ENCODE assay signal across 30 mouse cellular contexts in the genomic region with DNA sequence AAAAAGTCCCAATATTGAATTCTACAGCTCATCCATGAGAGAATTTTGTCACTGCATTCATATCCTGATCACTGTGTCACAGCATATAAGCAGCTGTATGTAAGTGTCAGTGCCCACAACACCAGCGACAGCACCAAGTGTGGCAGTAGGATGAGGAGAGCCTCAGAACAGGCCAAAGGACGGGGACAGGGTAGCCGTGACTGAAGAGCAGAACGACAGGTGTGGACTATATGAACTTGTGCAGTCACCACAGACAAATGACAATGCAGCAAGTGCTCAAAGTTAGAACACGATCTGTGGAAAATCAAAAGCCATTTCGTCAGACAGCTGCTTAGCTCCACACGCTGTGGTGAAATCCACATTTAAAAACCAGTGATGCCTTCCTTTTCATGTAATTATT.
DNase-seq lines count a peak whose midpoint lies in the region; ATAC-seq and TF ChIP-seq lines count a peak whose summit lies in the region.
"Had no signal": no experiment of that assay in that cellular context is flagged by ENCODE, and none has a peak within 500 bp of the region (broad histone marks: within the 10 kb centered on the region; RNA-seq: fewer than 3 reads in every experiment).

No protein-coding gene starts in this region.

- H3K9me3 ChIP-seq in hindbrain, embryonic 13.5 days: no peaks in the 10 kb centered on the region
- H3K9me3 ChIP-seq in hindbrain, embryonic 16.5 days (ENCODE audit: control insufficient read depth, low read length): no peaks in the 10 kb centered on the region
- no peaks in the 10 kb centered on the region for H3K9me3 ChIP-seq in hindbrain, embryonic 15.5 days
- no peaks in the 10 kb centered on the region for H3K9me3 ChIP-seq in hindbrain, embryonic 11.5 days (ENCODE audit: control insufficient read depth, low read length)
- no peaks in the 10 kb centered on the region for H3K9me3 ChIP-seq in limb, embryonic 14.5 days (ENCODE audit: control insufficient read depth, low read length)
- no peaks in the 10 kb centered on the region for H3K9me3 ChIP-seq in limb, embryonic 10.5 days (replicated peaks)
- H3K9me3 ChIP-seq in neural tube, embryonic 15.5 days (replicated peaks): no peaks in the 10 kb centered on the region
- H3K9me3 ChIP-seq: embryonic facial prominence, embryonic 13.5 days; embryonic facial prominence, embryonic 15.5 days; forebrain, embryonic 10.5 days; forebrain, embryonic 12.5 days had no signal

- 81% methylated on average over 7 of the region's 7 CpGs for WGBS in hindbrain, embryonic 13.5 days
- 73% methylated on average over 7 of the region's 7 CpGs for WGBS in hindbrain, embryonic 16.5 days
- WGBS in hindbrain, embryonic 15.5 days: 67% methylated on average over 7 of the region's 7 CpGs
- 92% methylated on average over 7 of the region's 7 CpGs for WGBS in hindbrain, embryonic 11.5 days
- 81% methylated on average over 7 of the region's 7 CpGs for WGBS in limb, embryonic 14.5 days
- 86% methylated on average over 7 of the region's 7 CpGs for WGBS in limb, embryonic 10.5 days
- 68% methylated on average over 7 of the region's 7 CpGs for WGBS in neural tube, embryonic 15.5 days

- no peak for TF ChIP-seq POLR2A in limb, embryonic 14.5 days (IDR thresholded peaks at IDR 0.05; ENCODE audit: borderline replicate concordance, extremely low read depth, insufficient read depth, insufficient read length)

- H3K27me3 ChIP-seq in hindbrain, embryonic 13.5 days: no peaks in the 10 kb centered on the region
- no peaks in the 10 kb centered on the region for H3K27me3 ChIP-seq in hindbrain, embryonic 16.5 days (replicated peaks; ENCODE audit: control insufficient read depth, insufficient read depth, low read length)
- H3K27me3 ChIP-seq in hindbrain, embryonic 15.5 days: no peaks in the 10 kb centered on the region
- no peaks in the 10 kb centered on the region for H3K27me3 ChIP-seq in hindbrain, embryonic 11.5 days (ENCODE audit: control insufficient read depth, insufficient read depth, low read length)
- H3K27me3 ChIP-seq in limb, embryonic 14.5 days (ENCODE audit: control insufficient read depth, insufficient read depth, low read length): no peaks in the 10 kb centered on the region
- no peaks in the 10 kb centered on the region for H3K27me3 ChIP-seq in limb, embryonic 10.5 days (ENCODE audit: low read depth, poor library complexity, severe bottlenecking)
- H3K27me3 ChIP-seq in neural tube, embryonic 15.5 days (replicated peaks): no peaks in the 10 kb centered on the region
- H3K27me3 ChIP-seq: CH12.LX; embryonic facial prominence, embryonic 13.5 days; embryonic facial prominence, embryonic 15.5 days; forebrain, embryonic 12.5 days; Patski had no signal

- no peak for ATAC-seq in hindbrain, embryonic 13.5 days (ENCODE audit: low FRiP score)
- ATAC-seq in hindbrain, embryonic 16.5 days: no peak
- ATAC-seq in hindbrain, embryonic 15.5 days (ENCODE audit: low FRiP score, low read depth): no peak
- no peak for ATAC-seq in hindbrain, embryonic 11.5 days (ENCODE audit: low FRiP score)
- peak; percentile 50; the same call in 1 of the 2 replicates for ATAC-seq in limb, embryonic 14.5 days (ENCODE audit: low FRiP score, low read depth)
- ATAC-seq in neural tube, embryonic 15.5 days (ENCODE audit: low FRiP score): no peak
- ATAC-seq: activated CD4-positive, CD25-positive, alpha-beta regulatory T cell, adult 4 months; CD4-positive, CD25-positive, alpha-beta regulatory T cell, adult 4 months; forebrain, embryonic 14.5 days; Patski had no signal

- DNase-seq in hindbrain, embryonic 11.5 days (ENCODE audit: low spot score): no peak
- no peak for DNase-seq in limb, embryonic 14.5 days (ENCODE audit: low spot score)
- no peak for DNase-seq in limb, embryonic 10.5 days (ENCODE audit: low spot score)
- no peak for DNase-seq in neural tube, embryonic 10.5 days (ENCODE audit: extremely low spot score, low spot score)
- DNase-seq: adrenal gland, adult 2 months; adrenal gland, postnatal 10 days; adrenal gland, postnatal 25 days; B cell, adult 2 months; cerebellum, adult 11 months; cerebellum, adult 18-20 months; cerebellum, adult 8-10 months; cerebellum, adult 9-11 months; cerebellum, postnatal 14 days; cerebellum, postnatal 36 days; embryo, embryonic 11 days had no signal

- H3K36me3 ChIP-seq in hindbrain, embryonic 13.5 days: no peaks in the 10 kb centered on the region
- H3K36me3 ChIP-seq in hindbrain, embryonic 16.5 days (ENCODE audit: control insufficient read depth, insufficient read depth, low read length): no peaks in the 10 kb centered on the region
- H3K36me3 ChIP-seq in hindbrain, embryonic 15.5 days: no peaks in the 10 kb centered on the region
- H3K36me3 ChIP-seq in hindbrain, embryonic 11.5 days (ENCODE audit: control insufficient read depth, insufficient read depth, low read length): no peaks in the 10 kb centered on the region
- no peaks in the 10 kb centered on the region for H3K36me3 ChIP-seq in limb, embryonic 14.5 days (ENCODE audit: control insufficient read depth, insufficient read depth, low read length)
- no peaks in the 10 kb centered on the region for H3K36me3 ChIP-seq in limb, embryonic 10.5 days
- peaks cover 2% of the 10 kb centered on the region; the same call in 1 of the 2 replicates for H3K36me3 ChIP-seq in neural tube, embryonic 15.5 days
- H3K36me3 ChIP-seq: embryonic facial prominence, embryonic 13.5 days; embryonic facial prominence, embryonic 15.5 days; forebrain, embryonic 10.5 days; forebrain, embryonic 12.5 days; G1E had no signal

- no peak overlapping the region for H3K4me2 ChIP-seq in hindbrain, embryonic 13.5 days
- H3K4me2 ChIP-seq in hindbrain, embryonic 16.5 days (ENCODE audit: low read length): no peak overlapping the region
- H3K4me2 ChIP-seq in hindbrain, embryonic 15.5 days: no peak overlapping the region
- no peak overlapping the region for H3K4me2 ChIP-seq in hindbrain, embryonic 11.5 days (replicated peaks; ENCODE audit: low read depth, low read length)
- no peak overlapping the region for H3K4me2 ChIP-seq in limb, embryonic 14.5 days (replicated peaks; ENCODE audit: low read depth, low read length, severe bottlenecking)
- no peak overlapping the region for H3K4me2 ChIP-seq in neural tube, embryonic 15.5 days
- H3K4me2 ChIP-seq: embryonic facial prominence, embryonic 13.5 days; embryonic facial prominence, embryonic 15.5 days; forebrain, embryonic 12.5 days had no signal

- no peak overlapping the region for H3K4me3 ChIP-seq in hindbrain, embryonic 13.5 days
- H3K4me3 ChIP-seq in hindbrain, embryonic 16.5 days (ENCODE audit: low read length): no peak overlapping the region
- no peak overlapping the region for H3K4me3 ChIP-seq in hindbrain, embryonic 15.5 days
- no peak overlapping the region for H3K4me3 ChIP-seq in hindbrain, embryonic 11.5 days (ENCODE audit: low read depth, low read length)
- no peak overlapping the region for H3K4me3 ChIP-seq in limb, embryonic 14.5 days (replicated peaks; ENCODE audit: low read length)
- no peak overlapping the region for H3K4me3 ChIP-seq in limb, embryonic 10.5 days
- H3K4me3 ChIP-seq in neural tube, embryonic 15.5 days (replicated peaks): no peak overlapping the region
- H3K4me3 ChIP-seq: embryonic facial prominence, embryonic 13.5 days; embryonic facial prominence, embryonic 15.5 days; erythroblast, embryonic 14.5 days; forebrain, embryonic 10.5 days; forebrain, embryonic 12.5 days had no signal

- 0 out of 2 replicates have a peak overlapping the region, but pooled peaks have one; percentile 44 for H3K27ac ChIP-seq in hindbrain, embryonic 13.5 days
- no peak overlapping the region for H3K27ac ChIP-seq in hindbrain, embryonic 16.5 days (ENCODE audit: low read depth, low read length)
- peak overlapping the region; percentile 17; the same call in 1 of the 2 replicates for H3K27ac ChIP-seq in hindbrain, embryonic 15.5 days (replicated peaks)
- no peak overlapping the region for H3K27ac ChIP-seq in hindbrain, embryonic 11.5 days (ENCODE audit: low read depth, low read length)
- H3K27ac ChIP-seq in limb, embryonic 14.5 days (replicated peaks; ENCODE audit: low read depth, low read length): no peak overlapping the region
- no peak overlapping the region for H3K27ac ChIP-seq in limb, embryonic 10.5 days
- peak overlapping the region; percentile 51; the same call in 1 of the 2 replicates for H3K27ac ChIP-seq in neural tube, embryonic 15.5 days (replicated peaks)
- H3K27ac ChIP-seq: embryonic facial prominence, embryonic 13.5 days; embryonic facial prominence, embryonic 15.5 days; forebrain, embryonic 10.5 days; forebrain, embryonic 12.5 days had no signal

- H3K9ac ChIP-seq in hindbrain, embryonic 13.5 days: no peak overlapping the region
- H3K9ac ChIP-seq in hindbrain, embryonic 16.5 days (ENCODE audit: low read depth, low read length): no peak overlapping the region
- H3K9ac ChIP-seq in hindbrain, embryonic 15.5 days: no peak overlapping the region
- H3K9ac ChIP-seq in hindbrain, embryonic 11.5 days (ENCODE audit: low read depth, low read length): no peak overlapping the region
- H3K9ac ChIP-seq in limb, embryonic 14.5 days (ENCODE audit: low read depth, low read length, severe bottlenecking): no peak overlapping the region
- no peak overlapping the region for H3K9ac ChIP-seq in neural tube, embryonic 15.5 days (replicated peaks)
- H3K9ac ChIP-seq: embryonic facial prominence, embryonic 13.5 days; embryonic facial prominence, embryonic 15.5 days; forebrain, embryonic 12.5 days had no signal

- peaks cover 14% of the 10 kb centered on the region for H3K4me1 ChIP-seq in hindbrain, embryonic 13.5 days (replicated peaks)
- peaks cover 4% of the 10 kb centered on the region for H3K4me1 ChIP-seq in hindbrain, embryonic 16.5 days (ENCODE audit: control insufficient read depth, insufficient read depth, low read depth, low read length)
- H3K4me1 ChIP-seq in hindbrain, embryonic 15.5 days (replicated peaks): peaks cover 20% of the 10 kb centered on the region
- no peaks in the 10 kb centered on the region for H3K4me1 ChIP-seq in hindbrain, embryonic 11.5 days (replicated peaks; ENCODE audit: control insufficient read depth, insufficient read depth, low read length)
- H3K4me1 ChIP-seq in limb, embryonic 14.5 days (ENCODE audit: control insufficient read depth, insufficient read depth, low read length): 0 out of 2 replicates have a peak, but pooled peaks cover 2% of the 10 kb centered on the region
- H3K4me1 ChIP-seq in limb, embryonic 10.5 days: peaks cover 14% of the 10 kb centered on the region
- peaks cover 16% of the 10 kb centered on the region; the same call in 1 of the 2 replicates for H3K4me1 ChIP-seq in neural tube, embryonic 15.5 days
- H3K4me1 ChIP-seq: embryonic facial prominence, embryonic 15.5 days; forebrain, embryonic 10.5 days had no signal

Comparison
In these comparisons a context has a peak if more than half of its experiments do, and no peak if none do; other contexts are left out.
1. H3K27ac ChIP-seq: peak in hindbrain, embryonic 13.5 days (single experiment), hindbrain, embryonic 15.5 days (single experiment) and neural tube, embryonic 15.5 days (single experiment); none in hindbrain, embryonic 16.5 days (single experiment), hindbrain, embryonic 11.5 days (single experiment), limb, embryonic 14.5 days (single experiment) and limb, embryonic 10.5 days (single experiment).